ENCODE assay signal across 7 mouse cellular contexts in the genomic region with DNA sequence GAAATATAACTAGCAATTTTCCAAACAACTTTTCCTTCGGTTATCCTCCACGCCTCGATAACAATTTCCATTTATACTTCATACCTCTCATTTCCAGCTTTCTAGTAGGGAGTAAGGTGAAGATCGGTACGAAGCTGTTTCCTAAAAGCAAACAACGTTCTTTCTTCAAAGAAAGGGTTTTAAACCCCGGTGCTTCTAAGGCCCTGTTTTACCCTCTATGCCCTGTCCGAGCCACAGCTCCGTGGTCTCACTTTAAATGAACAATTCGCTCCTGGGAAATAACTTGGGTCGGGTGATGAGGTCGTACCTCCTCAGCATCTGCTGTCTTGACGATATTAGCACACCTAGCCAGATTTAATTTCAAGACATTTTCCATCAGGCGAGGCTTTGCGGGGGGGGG. TPM values are rescaled to one million over a fixed set of nuclear protein-coding genes. Genes with fewer than 3 reads are reported as not detected.
DNase-seq lines count a peak whose midpoint lies in the region; ATAC-seq lines count a peak whose summit lies in the region.

No protein-coding gene starts in this region.

- H3K36me3 ChIP-seq in lung, embryonic 15.5 days: no peaks in the 10 kb centered on the region
- no peaks in the 10 kb centered on the region for H3K36me3 ChIP-seq in forebrain, embryonic 16.5 days (ENCODE audit: control insufficient read depth, insufficient read depth)
- no peaks in the 10 kb centered on the region for H3K36me3 ChIP-seq in limb, embryonic 13.5 days
- H3K36me3 ChIP-seq in stomach, embryonic 14.5 days (ENCODE audit: control insufficient read depth, insufficient read depth, low read length): no peaks in the 10 kb centered on the region

- DNase-seq in lung, postnatal 25 days (ENCODE audit: low spot score): no peak
- DNase-seq in right cerebral cortex, postnatal 10 days (ENCODE audit: low spot score in 2 of 2): no peak
- DNase-seq in adrenal gland, adult 18-20 months (ENCODE audit: low spot score in 2 of 2): no peak

- H3K27me3 ChIP-seq in lung, embryonic 15.5 days: peaks cover 67% of the 10 kb centered on the region
- H3K27me3 ChIP-seq in forebrain, embryonic 16.5 days (replicated peaks; ENCODE audit: control insufficient read depth, insufficient read depth, low read length): peaks cover 49% of the 10 kb centered on the region
- H3K27me3 ChIP-seq in limb, embryonic 13.5 days: no peaks in the 10 kb centered on the region
- no peaks in the 10 kb centered on the region for H3K27me3 ChIP-seq in stomach, embryonic 14.5 days (ENCODE audit: control insufficient read depth, insufficient read depth, low read length)

- ATAC-seq in lung, embryonic 15.5 days (ENCODE audit: borderline replicate concordance, extremely low read depth, low FRiP score, low TSS enrichment): no peak
- no peak for ATAC-seq in forebrain, embryonic 16.5 days
- ATAC-seq in limb, embryonic 13.5 days (ENCODE audit: low FRiP score, low read depth): no peak
- no peak for ATAC-seq in stomach, embryonic 14.5 days (ENCODE audit: insufficient number of reproducible peaks, insufficient read depth, low FRiP score, low read depth)

- H3K9ac ChIP-seq in lung, embryonic 15.5 days: peak overlapping the region; percentile 58
- peak overlapping the region; percentile 35; the same call in 1 of the 2 replicates for H3K9ac ChIP-seq in forebrain, embryonic 16.5 days (replicated peaks; ENCODE audit: low read depth, low read length)
- H3K9ac ChIP-seq in limb, embryonic 13.5 days: peak overlapping the region; percentile 99
- H3K9ac ChIP-seq in stomach, embryonic 14.5 days (replicated peaks; ENCODE audit: low read depth, low read length): peak overlapping the region; percentile 87

- H3K9me3 ChIP-seq in lung, embryonic 15.5 days: no peaks in the 10 kb centered on the region
- H3K9me3 ChIP-seq in forebrain, embryonic 16.5 days (ENCODE audit: control insufficient read depth, low read length): no peaks in the 10 kb centered on the region
- no peaks in the 10 kb centered on the region for H3K9me3 ChIP-seq in limb, embryonic 13.5 days
- H3K9me3 ChIP-seq in stomach, embryonic 14.5 days (ENCODE audit: control insufficient read depth, low read depth, low read length): no peaks in the 10 kb centered on the region

- peak overlapping the region; percentile 69 for H3K4me3 ChIP-seq in lung, embryonic 15.5 days
- H3K4me3 ChIP-seq in forebrain, embryonic 16.5 days (replicated peaks; ENCODE audit: low read length): peak overlapping the region; percentile 55
- H3K4me3 ChIP-seq in limb, embryonic 13.5 days: peak overlapping the region; percentile 89
- peak overlapping the region; percentile 75 for H3K4me3 ChIP-seq in stomach, embryonic 14.5 days (ENCODE audit: low read depth, low read length)

- H3K4me2 ChIP-seq in lung, embryonic 15.5 days: peak overlapping the region; percentile 82
- peak overlapping the region; percentile 96 for H3K4me2 ChIP-seq in forebrain, embryonic 16.5 days (ENCODE audit: low read length)
- H3K4me2 ChIP-seq in limb, embryonic 13.5 days (replicated peaks): peak overlapping the region; percentile 90
- H3K4me2 ChIP-seq in stomach, embryonic 14.5 days (replicated peaks; ENCODE audit: low read depth, low read length): peak overlapping the region; percentile 77

- H3K4me1 ChIP-seq in lung, embryonic 15.5 days: peaks cover 36% of the 10 kb centered on the region
- peaks cover 61% of the 10 kb centered on the region for H3K4me1 ChIP-seq in forebrain, embryonic 16.5 days (replicated peaks; ENCODE audit: control insufficient read depth, insufficient read depth, low read length)
- peaks cover 46% of the 10 kb centered on the region for H3K4me1 ChIP-seq in limb, embryonic 13.5 days
- peaks cover 20% of the 10 kb centered on the region; the same call in 1 of the 2 replicates for H3K4me1 ChIP-seq in stomach, embryonic 14.5 days (ENCODE audit: control insufficient read depth, insufficient read depth, low read length)

- H3K27ac ChIP-seq in lung, embryonic 15.5 days: peak overlapping the region; percentile 90; the same call in 1 of the 2 replicates
- no peak overlapping the region for H3K27ac ChIP-seq in forebrain, embryonic 16.5 days (ENCODE audit: low read length)
- H3K27ac ChIP-seq in limb, embryonic 13.5 days: peak overlapping the region; percentile 100
- H3K27ac ChIP-seq in stomach, embryonic 14.5 days (ENCODE audit: low read length): peak overlapping the region; percentile 95

- under 1% methylated on average over 15 of the region's 15 CpGs for WGBS in lung, embryonic 15.5 days
- WGBS in forebrain, embryonic 16.5 days: under 1% methylated on average over 15 of the region's 15 CpGs
- 1% methylated on average over 15 of the region's 15 CpGs for WGBS in limb, embryonic 13.5 days
- WGBS in stomach, embryonic 14.5 days: 1% methylated on average over 15 of the region's 15 CpGs

RNA-seq across cellular contexts. Expression of gene Wnt5a, which starts 2.5 kb away (rescaled TPM):
- 18.2 and 18.5 TPM in 2 replicates for polyA plus RNA-seq in lung, embryonic 15.5 days (2015; fragmentation: Nextera tagmentation; extraction: Ambion mirVana)
- polyA plus RNA-seq in forebrain, embryonic 16.5 days (2015; fragmentation: Nextera tagmentation; extraction: Ambion mirVana): 11.8 and 12.0 TPM in 2 replicates
- 137 and 154 TPM in 2 replicates for polyA plus RNA-seq in limb, embryonic 13.5 days (2015; fragmentation: Nextera tagmentation; extraction: Ambion mirVana)
- polyA plus RNA-seq in stomach, embryonic 14.5 days (2014; fragmentation: Nextera tagmentation; extraction: Ambion mirVana): 38.2 and 41.8 TPM in 2 replicates
- 10 to 100 TPM; 29.2 to 37.4 TPM for total RNA-seq in adrenal gland, adult 18-20 months (2021)

Comparison
In these comparisons a context has a peak if more than half of its experiments do, and no peak if none do; other contexts are left out.
1. H3K9ac ChIP-seq: peak in every context shown above with its lines; median percentile 99 in limb, embryonic 13.5 days; 87 in stomach, embryonic 14.5 days; 58 in lung, embryonic 15.5 days; 35 in forebrain, embryonic 16.5 days.